Mouse (Mus musculus) C2C12 (cell line): ENCODE data around the gene 5730522E02Rik. TPM values are rescaled to one million over a fixed set of nuclear protein-coding genes. Genes with fewer than 3 reads are reported as not detected.

Source experiments
- H3K27me3 ChIP-seq: one replicate; pipeline ENCODE4 v1.6.1; 2011; ENCODE audit not compliant: control insufficient read depth, insufficient read depth, insufficient read length
- H3K36me3 ChIP-seq: one replicate; pipeline ENCODE4 v1.6.1; 2011; ENCODE audit not compliant: control insufficient read depth, insufficient read depth
- H3K4me3 ChIP-seq: one replicate; pipeline ENCODE4 v1.5.1; 2011; ENCODE audit warnings: mild to moderate bottlenecking, control low read depth; ENCODE audit not compliant: poor library complexity, insufficient read depth, severe bottlenecking
- H3K79me2 ChIP-seq: one replicate; pipeline ENCODE4 v1.6.1; 2011; ENCODE audit not compliant: control insufficient read depth, insufficient read depth
- H3K79me3 ChIP-seq: one replicate; pipeline ENCODE4 v1.6.1; 2011; ENCODE audit warnings: low read depth, control low read depth
- H3ac ChIP-seq: one replicate; pipeline ENCODE3; 2011; ENCODE audit warnings: low read depth; ENCODE audit not compliant: control insufficient read depth, insufficient read length
- CEBPB ChIP-seq: IDR thresholded peaks from one replicate; pipeline ENCODE4 v1.6.1; 2011; ENCODE audit warnings: low read depth, mild to moderate bottlenecking, control low read depth, moderate library complexity
- CTCF ChIP-seq: IDR thresholded peaks from one replicate; pipeline ENCODE4 v1.5.1; 2011; ENCODE audit not compliant: control insufficient read depth, insufficient read depth, insufficient read length
- FOSL1 ChIP-seq: IDR thresholded peaks from one replicate; pipeline ENCODE4 v1.8.0; 2011; ENCODE audit warnings: mild to moderate bottlenecking, low read length; ENCODE audit not compliant: poor library complexity, insufficient read depth, severe bottlenecking
- MAX ChIP-seq: IDR thresholded peaks from one replicate; pipeline ENCODE4 v1.6.1; 2011; ENCODE audit warnings: mild to moderate bottlenecking, control low read depth
- MYOD1 ChIP-seq: IDR thresholded peaks from one replicate; pipeline ENCODE4 v1.6.1; 2011; ENCODE audit warnings: low read depth; ENCODE audit not compliant: control insufficient read depth, insufficient read length
- MYOG ChIP-seq: IDR thresholded peaks from one replicate; pipeline ENCODE4 v1.6.1; 2011; ENCODE audit not compliant: control insufficient read depth, insufficient read length; ENCODE audit errors: extremely low read depth
- USF1 ChIP-seq: IDR thresholded peaks from one replicate; pipeline ENCODE4 v1.6.1; 2011; ENCODE audit warnings: low read depth, mild to moderate bottlenecking, control low read depth, moderate library complexity
- polyA plus RNA-seq: library from polyadenylated mRNA; unstranded; fragments of >200 nt; fragmentation: generic; extraction: Trizol; gene quantifications from one replicate; pipeline ENCODE4 v1.2.1, GENCODE M21; 2012; ENCODE audit warnings: missing spikeins

5730522E02Rik gene
- polyA plus RNA-seq, 1 experiment, result not detected

GRCm38 (mm10) chr11:26004018-26004417 is 206.5 kb downstream of the 5730522E02Rik start:
- no peak for TF ChIP-seq FOSL1
- TF ChIP-seq USF1, result no peak
- no peak for TF ChIP-seq MYOG
- TF ChIP-seq MYOD1, result no peak
- TF ChIP-seq CEBPB, result no peak
- TF ChIP-seq MAX, result no peak
- TF ChIP-seq CTCF, result no peak
- Histone ChIP-seq H3ac (no peak overlapping the region), H3K79me3 (no peaks in the 10 kb centered on the region), H3K79me2 (no peaks in the 10 kb centered on the region), H3K4me3 (no peak overlapping the region), H3K36me3 (no peaks in the 10 kb centered on the region), H3K27me3 (no peaks in the 10 kb centered on the region)

GRCm38 (mm10) chr11:25999738-26000137 is 210.8 kb downstream of the 5730522E02Rik start:
- Histone ChIP-seq H3K27me3 (no peaks in the 10 kb centered on the region), H3K79me2 (no peaks in the 10 kb centered on the region), H3ac (no peak overlapping the region), H3K36me3 (no peaks in the 10 kb centered on the region), H3K79me3 (no peaks in the 10 kb centered on the region), H3K4me3 (no peak overlapping the region)
- TF ChIP-seq USF1, result no peak
- TF ChIP-seq FOSL1, result no peak
- TF ChIP-seq MAX, result no peak
- no peak for TF ChIP-seq CEBPB
- no peak for TF ChIP-seq MYOG
- TF ChIP-seq CTCF, result no peak
- no peak for TF ChIP-seq MYOD1

DNA sequence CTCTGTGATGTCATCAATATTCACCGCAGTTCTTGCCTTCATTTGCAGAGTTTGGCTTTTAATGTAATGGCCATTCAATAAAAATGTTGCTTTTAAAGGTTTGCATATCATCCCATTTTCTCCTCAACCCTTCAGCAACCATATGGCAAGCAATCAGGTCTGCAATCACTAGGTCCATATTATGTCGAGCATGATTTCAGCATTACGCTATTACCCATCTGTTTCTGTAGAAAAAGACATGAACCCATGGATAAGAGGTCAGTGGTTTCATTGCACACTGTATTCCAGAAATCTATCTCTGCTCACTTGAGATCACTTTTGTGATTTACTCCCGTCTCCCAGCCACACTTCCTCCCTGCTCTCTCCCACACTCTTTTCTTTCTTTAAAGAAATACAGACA is 213.1 kb downstream of the 5730522E02Rik start:
- Histone ChIP-seq H3K79me2 (no peaks in the 10 kb centered on the region), H3K4me3 (no peak overlapping the region), H3K36me3 (no peaks in the 10 kb centered on the region), H3K79me3 (no peaks in the 10 kb centered on the region), H3ac (no peak overlapping the region), H3K27me3 (no peaks in the 10 kb centered on the region)
- no peak for TF ChIP-seq MAX
- TF ChIP-seq USF1, result no peak
- no peak for TF ChIP-seq CTCF
- no peak for TF ChIP-seq FOSL1
- no peak for TF ChIP-seq MYOD1
- TF ChIP-seq MYOG, result no peak
- no peak for TF ChIP-seq CEBPB

GRCm38 (mm10) chr11:25994128-25994527 is 216.4 kb downstream of the 5730522E02Rik start:
- TF ChIP-seq MYOG, result no peak
- no peak for TF ChIP-seq CTCF
- no peak for TF ChIP-seq MYOD1
- TF ChIP-seq FOSL1, result no peak
- no peak for TF ChIP-seq USF1
- H3K79me3 ChIP-seq, result no peaks in the 10 kb centered on the region
- no peak overlapping the region for H3ac ChIP-seq
- H3K36me3 ChIP-seq, result no peaks in the 10 kb centered on the region
- H3K79me2 ChIP-seq, result no peaks in the 10 kb centered on the region
- H3K4me3 ChIP-seq, result no peak overlapping the region
- no peaks in the 10 kb centered on the region for H3K27me3 ChIP-seq

- no peaks in the 10 kb centered on the region for H3K79me2 ChIP-seq
- TF ChIP-seq CTCF, result no peak
- no peak for TF ChIP-seq FOSL1
- TF ChIP-seq MAX, result no peak
- H3K79me3 ChIP-seq, result no peaks in the 10 kb centered on the region
These were observed 218.3 kb downstream of the 5730522E02Rik start for GRCm38 (mm10) chr11:25992216-25992615.

DNA sequence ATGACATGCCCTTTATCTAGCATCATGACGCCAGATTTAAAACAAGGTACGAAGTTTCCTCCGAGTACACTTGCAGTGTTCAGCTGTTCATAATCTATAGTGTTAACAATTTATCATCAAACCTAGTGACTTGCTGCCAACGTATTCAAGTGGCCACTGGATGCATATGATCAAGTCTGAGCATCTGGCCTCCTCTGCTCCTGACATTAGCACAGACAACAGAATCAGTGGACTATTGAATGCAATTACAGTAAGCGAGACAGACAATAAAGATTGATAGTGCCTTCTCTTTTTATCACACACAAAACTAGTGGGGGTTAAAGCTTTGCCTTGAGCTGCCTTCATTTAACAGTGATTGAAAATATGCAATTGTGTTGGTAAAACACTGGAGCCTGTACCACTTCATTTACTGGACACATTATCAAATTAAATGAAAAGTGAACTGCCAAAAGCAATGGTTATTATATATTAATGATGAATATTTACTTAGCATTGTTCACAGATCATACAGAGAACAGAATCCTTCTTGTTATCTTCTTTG is 231.8 kb downstream of the 5730522E02Rik start:
- Histone ChIP-seq H3ac (no peak overlapping the region), H3K4me3 (no peak overlapping the region), H3K36me3 (no peaks in the 10 kb centered on the region), H3K27me3 (no peaks in the 10 kb centered on the region), H3K79me2 (no peaks in the 10 kb centered on the region), H3K79me3 (no peaks in the 10 kb centered on the region)
- TF ChIP-seq CTCF (no peak), MYOG (no peak), MAX (no peak), USF1 (no peak), FOSL1 (no peak), MYOD1 (no peak), CEBPB (no peak)

More at GRCm38 (mm10) chr11:25992216-25992615, 218.3 kb downstream of the 5730522E02Rik start:
- H3K27me3 ChIP-seq, result no peaks in the 10 kb centered on the region
- H3K36me3 ChIP-seq, result no peaks in the 10 kb centered on the region
- no peak overlapping the region for H3K4me3 ChIP-seq
- no peak overlapping the region for H3ac ChIP-seq
